Mouse (Mus musculus): ENCODE measurements around the gene Hepacam2.
A peak's percentile ranks its signal among the peaks of the same experiment; 100 is the strongest.
"Not testable (repeated sequence)": the region's sequence is repeated elsewhere in the genome, so short reads cannot be mapped to it uniquely, and the experiment has no call there.

Hepacam2 gene

GRCm38 (mm10) chr6:3498162-3498848 is at the start of gene Hepacam2, which contains the start of gene Vps50:
Hepacam2 (minus strand) TSS chr6:3498298.
Vps50 (plus strand) TSS chr6:3498382.
- peak; percentile 92 to 94 for DNase-seq (ENCODE audit: low spot score in 2 of 2)

- DNase-seq (ENCODE audit: low spot score in 2 of 2), result no peak
Measured at GRCm38 (mm10) chr6:3544970-3545369, 46.9 kb upstream of the Hepacam2 start.

GRCm38 (mm10) chr6:3543862-3544261 is 45.8 kb upstream of the Hepacam2 start:
- DNase-seq (ENCODE audit: low spot score in 2 of 2), result no peak

GRCm38 (mm10) chr6:3539470-3539869 is 41.4 kb upstream of the Hepacam2 start:
- DNase-seq (ENCODE audit: low spot score in 2 of 2), result no peak

GRCm38 (mm10) chr6:3536048-3536447 is 38.0 kb upstream of the Hepacam2 start:
- DNase-seq (ENCODE audit: low spot score in 2 of 2), result no peak

GRCm38 (mm10) chr6:3531445-3531844 is 33.3 kb upstream of the Hepacam2 start:
- DNase-seq (ENCODE audit: low spot score in 2 of 2), result no peak

- DNase-seq (ENCODE audit: low spot score in 2 of 2), result no peak
Measured at GRCm38 (mm10) chr6:3528198-3528597, 30.1 kb upstream of the Hepacam2 start.

- peak; percentile 33 to 41 for DNase-seq (ENCODE audit: low spot score in 2 of 2)
Measured at GRCm38 (mm10) chr6:3512611-3513010, 14.5 kb upstream of the Hepacam2 start.

- no peak for DNase-seq (ENCODE audit: low spot score in 2 of 2)
Measured at GRCm38 (mm10) chr6:3511612-3512011, 13.5 kb upstream of the Hepacam2 start.

- no peak for DNase-seq (ENCODE audit: low spot score in 2 of 2)
Measured at GRCm38 (mm10) chr6:3511116-3511515, 13.0 kb upstream of the Hepacam2 start.

- no peak for DNase-seq (ENCODE audit: low spot score in 2 of 2)
Measured at GRCm38 (mm10) chr6:3509782-3510181, 11.7 kb upstream of the Hepacam2 start.

- not testable (repeated sequence) for DNase-seq (ENCODE audit: low spot score in 2 of 2)
Measured at GRCm38 (mm10) chr6:3508151-3508550, 10.1 kb upstream of the Hepacam2 start.

GRCm38 (mm10) chr6:3507078-3507477 is 9.0 kb upstream of the Hepacam2 start:
- DNase-seq (ENCODE audit: low spot score in 2 of 2), result no peak

GRCm38 (mm10) chr6:3505289-3505688 is 7.2 kb upstream of the Hepacam2 start:
- DNase-seq (ENCODE audit: low spot score in 2 of 2), result no peak

- no peak for DNase-seq (ENCODE audit: low spot score in 2 of 2)
Measured at GRCm38 (mm10) chr6:3500286-3500685, 2.2 kb upstream of the Hepacam2 start.

- peak in 1 of 2 experiments; percentile 51 for DNase-seq (ENCODE audit: low spot score in 2 of 2)
Measured at GRCm38 (mm10) chr6:3496210-3496609, 1.9 kb downstream of the Hepacam2 start.

GRCm38 (mm10) chr6:3494285-3494684 is 3.8 kb downstream of the Hepacam2 start:
- no peak for DNase-seq (ENCODE audit: low spot score in 2 of 2)

- DNase-seq (ENCODE audit: low spot score in 2 of 2), result no peak
Measured at GRCm38 (mm10) chr6:3487355-3487754, 10.7 kb downstream of the Hepacam2 start.

- no peak for DNase-seq (ENCODE audit: low spot score in 2 of 2)
Measured at GRCm38 (mm10) chr6:3485133-3485532, 13.0 kb downstream of the Hepacam2 start.

- DNase-seq (ENCODE audit: low spot score in 2 of 2), result no peak
Measured at GRCm38 (mm10) chr6:3481705-3482104, 16.4 kb downstream of the Hepacam2 start.

- DNase-seq (ENCODE audit: low spot score in 2 of 2), result no peak
Measured at GRCm38 (mm10) chr6:3479853-3480252, 18.2 kb downstream of the Hepacam2 start.

- no peak for DNase-seq (ENCODE audit: low spot score in 2 of 2)
Measured at GRCm38 (mm10) chr6:3476299-3476698, 21.8 kb downstream of the Hepacam2 start.

GRCm38 (mm10) chr6:3470706-3471105 is 27.4 kb downstream of the Hepacam2 start:
- no peak for DNase-seq (ENCODE audit: low spot score in 2 of 2)

- DNase-seq (ENCODE audit: low spot score in 2 of 2), result no peak
Measured at GRCm38 (mm10) chr6:3468627-3469026, 29.5 kb downstream of the Hepacam2 start.

All from right cerebral cortex, adult 2 months (tissue).